Mouse (Mus musculus) forebrain, embryonic 11.5 days (tissue): ENCODE data around the gene S100a10. TPM values are rescaled to one million over a fixed set of nuclear protein-coding genes. Genes with fewer than 3 reads are reported as not detected.

Experiments used
- ATAC-seq: fragments of 200-750 bp; cut with Nextera tagmentation; replicated peaks from 2 replicates; pipeline ENCODE4 v1.8.0; 2017; ENCODE audit warnings: moderate TSS enrichment; ENCODE audit not compliant: low FRiP score
- DNase-seq: peaks from one replicate; pipeline ENCODE4 v3.0.0-alpha.2; 2017; ENCODE audit warnings: low spot score
- H3K27ac ChIP-seq: fragments of 300-500 bp; sonication (generic); 2 replicates; pipeline ENCODE4 v1.5.1; 2014; ENCODE audit warnings: low read depth, low read length
- H3K27me3 ChIP-seq: fragments of 300-500 bp; sonication (generic); 2 replicates; pipeline ENCODE4 v1.6.1; 2014; ENCODE audit warnings: mild to moderate bottlenecking, low read length, mixed read lengths; ENCODE audit not compliant: control insufficient read depth, insufficient read depth
- H3K36me3 ChIP-seq: fragments of 300-500 bp; sonication (generic); 2 replicates; pipeline ENCODE4 v1.6.1; 2014; ENCODE audit warnings: mild to moderate bottlenecking, low read length, moderate library complexity, mixed read lengths; ENCODE audit not compliant: control insufficient read depth, insufficient read depth
- H3K4me1 ChIP-seq: fragments of 300-500 bp; sonication (generic); replicated peaks from 2 replicates; pipeline ENCODE4 v1.6.1; 2014; ENCODE audit warnings: low read length, mixed read lengths; ENCODE audit not compliant: control insufficient read depth, insufficient read depth
- H3K4me2 ChIP-seq: fragments of 300-500 bp; sonication (generic); 2 replicates; pipeline ENCODE4 v1.6.1; 2014; ENCODE audit warnings: low read depth, mild to moderate bottlenecking, low read length, moderate library complexity, mixed read lengths; ENCODE audit not compliant: severe bottlenecking
- H3K4me3 ChIP-seq: fragments of 300-500 bp; sonication (generic); 2 replicates; pipeline ENCODE4 v1.5.1; 2014; ENCODE audit warnings: low read depth, low read length
- H3K9ac ChIP-seq: fragments of 300-500 bp; sonication (generic); 2 replicates; pipeline ENCODE4 v1.6.1; 2014; ENCODE audit warnings: low read length
- H3K9me3 ChIP-seq: fragments of 300-500 bp; sonication (generic); 2 replicates; pipeline ENCODE4 v1.6.1; 2016; ENCODE audit warnings: low read length, mixed read lengths; ENCODE audit not compliant: control insufficient read depth
- WGBS: fragments of 180-500 bp; shearing (Covaris S2); extraction: QIAGEN DNeasy Blood & Tissue Kit; methylation state at CpG from one replicate; pipeline ENCODE4 v1.1.7; 2014; 5-methylcytosine and 5-hydroxymethylcytosine counted together
- polyA plus RNA-seq: library from polyadenylated mRNA; unstranded; fragments of >200 nt; fragmentation: Nextera tagmentation; extraction: Ambion mirVana; gene quantifications from 2 replicates; pipeline ENCODE4 v1.2.1, GENCODE M21; 2014

S100a10 gene
- polyA plus RNA-seq, 1 experiment from 2014 or later, result 128 TPM

- no peak overlapping the region for H3K4me3 ChIP-seq
- H3K9ac ChIP-seq, result no peak overlapping the region
- ATAC-seq (no peak), DNase-seq (no peak)
- no peaks in the 10 kb centered on the region for H3K36me3 ChIP-seq
- no peak overlapping the region for H3K27ac ChIP-seq
- H3K27me3 ChIP-seq, result no peaks in the 10 kb centered on the region
- no peaks in the 10 kb centered on the region for H3K9me3 ChIP-seq
- WGBS, result 95% methylated on average over 2 of the region's 2 CpGs
- H3K4me2 ChIP-seq, result no peak overlapping the region
- H3K4me1 ChIP-seq, result no peaks in the 10 kb centered on the region
Measured at GRCm38 (mm10) chr3:93517343-93517742, 37.5 kb upstream of the S100a10 start.

- Histone ChIP-seq H3K4me2 (peak overlapping the region; percentile 75), H3K4me3 (peak overlapping the region; percentile 45; the same call in 1 of the 2 replicates), H3K9me3 (no peaks in the 10 kb centered on the region), H3K4me1 (no peaks in the 10 kb centered on the region), H3K27ac (no peak overlapping the region), H3K27me3 (no peaks in the 10 kb centered on the region), H3K36me3 (no peaks in the 10 kb centered on the region), H3K9ac (0 out of 2 replicates have a peak overlapping the region, but pooled peaks have one; percentile 59)
- WGBS, result 59% methylated on average over 5 of the region's 5 CpGs
- ATAC-seq (no peak), DNase-seq (no peak)
Measured at GRCm38 (mm10) chr3:93519856-93520329, 35.0 kb upstream of the S100a10 start.

GRCm38 (mm10) chr3:93520330-93521193 is 34.3 kb upstream of the S100a10 start, which contains the start of gene S100a11:
S100a11 (plus strand) TSS chr3:93520488.
- DNase-seq (peak; percentile 80), ATAC-seq (peak; percentile 92)
- Histone ChIP-seq H3K27me3 (no peaks in the 10 kb centered on the region), H3K36me3 (no peaks in the 10 kb centered on the region), H3K4me1 (no peaks in the 10 kb centered on the region), H3K4me2 (peak within 1 kb of the TSS; percentile 75), H3K4me3 (peak within 1 kb of the TSS; percentile 45), H3K9ac (peak within 1 kb of the TSS; percentile 59), H3K27ac (no peak within 1 kb of the TSS), H3K9me3 (no peaks in the 10 kb centered on the region)
- under 1% methylated on average over 38 of the region's 38 CpGs for WGBS

GRCm38 (mm10) chr3:93521462-93522057 is 33.3 kb upstream of the S100a10 start:
- no peak overlapping the region for H3K4me2 ChIP-seq
- H3K9me3 ChIP-seq, result no peaks in the 10 kb centered on the region
- no peak overlapping the region for H3K4me3 ChIP-seq
- no peak overlapping the region for H3K27ac ChIP-seq
- WGBS, result 86% methylated on average over 8 of the region's 8 CpGs
- H3K36me3 ChIP-seq, result no peaks in the 10 kb centered on the region
- H3K27me3 ChIP-seq, result no peaks in the 10 kb centered on the region
- DNase-seq (no peak), ATAC-seq (no peak)
- H3K9ac ChIP-seq, result no peak overlapping the region
- H3K4me1 ChIP-seq, result no peaks in the 10 kb centered on the region

GRCm38 (mm10) chr3:93522611-93523010 is 32.3 kb upstream of the S100a10 start:
- WGBS, result 48% methylated on average over 7 of the region's 7 CpGs
- H3K36me3 ChIP-seq, result no peaks in the 10 kb centered on the region
- no peaks in the 10 kb centered on the region for H3K9me3 ChIP-seq
- H3K4me1 ChIP-seq, result no peaks in the 10 kb centered on the region
- no peak overlapping the region for H3K4me3 ChIP-seq
- H3K27me3 ChIP-seq, result no peaks in the 10 kb centered on the region
- H3K9ac ChIP-seq, result no peak overlapping the region
- ATAC-seq, result no peak
- H3K27ac ChIP-seq, result no peak overlapping the region
- DNase-seq, result peak; percentile 67
- H3K4me2 ChIP-seq, result no peak overlapping the region

GRCm38 (mm10) chr3:93527300-93527699 is 27.6 kb upstream of the S100a10 start:
- ATAC-seq (no peak), DNase-seq (no peak)
- no peaks in the 10 kb centered on the region for H3K4me1 ChIP-seq
- H3K9me3 ChIP-seq, result no peaks in the 10 kb centered on the region
- WGBS, result 80% methylated on average over 3 of the region's 3 CpGs
- no peaks in the 10 kb centered on the region for H3K36me3 ChIP-seq
- no peak overlapping the region for H3K27ac ChIP-seq
- H3K4me3 ChIP-seq, result no peak overlapping the region
- H3K27me3 ChIP-seq, result no peaks in the 10 kb centered on the region
- H3K4me2 ChIP-seq, result no peak overlapping the region
- H3K9ac ChIP-seq, result no peak overlapping the region

GRCm38 (mm10) chr3:93528807-93529206 is 26.1 kb upstream of the S100a10 start:
- Histone ChIP-seq H3K9ac (no peak overlapping the region), H3K4me3 (no peak overlapping the region), H3K4me2 (no peak overlapping the region), H3K4me1 (no peaks in the 10 kb centered on the region), H3K27me3 (no peaks in the 10 kb centered on the region), H3K36me3 (no peaks in the 10 kb centered on the region), H3K27ac (no peak overlapping the region), H3K9me3 (no peaks in the 10 kb centered on the region)
- DNase-seq, result no peak
- ATAC-seq, result no peak
- 79% methylated on average over 5 of the region's 5 CpGs for WGBS

- DNase-seq, result no peak
- Histone ChIP-seq H3K27me3 (no peaks in the 10 kb centered on the region), H3K27ac (no peak overlapping the region), H3K4me1 (no peaks in the 10 kb centered on the region), H3K4me3 (no peak overlapping the region), H3K9ac (no peak overlapping the region), H3K4me2 (no peak overlapping the region), H3K9me3 (no peaks in the 10 kb centered on the region), H3K36me3 (no peaks in the 10 kb centered on the region)
- 71% methylated on average over 2 of the region's 2 CpGs for WGBS
- ATAC-seq, result no peak
Measured at GRCm38 (mm10) chr3:93537068-93537576, 17.8 kb upstream of the S100a10 start.
